Mouse (Mus musculus) heart, adult 2 months (tissue): ENCODE data around the gene Nr1i3. TPM values are rescaled to one million over a fixed set of nuclear protein-coding genes. Genes with fewer than 3 reads are reported as not detected.
A peak's percentile ranks its signal among the peaks of the same experiment; 100 is the strongest.

Experiments
- DNase-seq, 2 experiments: peaks; one replicate each; pipeline ENCODE4 v3.0.0; 2021
- H3K27ac ChIP-seq: fragments of 200-600 bp; 2 replicates; pipeline ENCODE4 v1.8.1; 2022
- H3K27me3 ChIP-seq: fragments of 200-500 bp; 2 replicates; pipeline ENCODE4 v1.6.1; 2012; ENCODE audit warnings: mild to moderate bottlenecking, low read length, inconsistent platforms, mixed read lengths; ENCODE audit not compliant: control insufficient read depth, insufficient read depth
- H3K36me3 ChIP-seq: fragments of 200-500 bp; 2 replicates; pipeline ENCODE4 v1.6.1; 2012; ENCODE audit warnings: low read length, inconsistent platforms; ENCODE audit not compliant: control insufficient read depth, insufficient read depth
- H3K4me1 ChIP-seq: fragments of 200-500 bp; 2 replicates; pipeline ENCODE4 v1.6.1; 2011; ENCODE audit warnings: low read length; ENCODE audit not compliant: control insufficient read depth, insufficient read depth
- H3K4me3 ChIP-seq: fragments of 200-600 bp; 2 replicates; pipeline ENCODE4 v1.8.1; 2022
- H3K79me2 ChIP-seq: fragments of 200-500 bp; replicated peaks from 2 replicates; pipeline ENCODE4 v1.6.1; 2012; ENCODE audit warnings: mild to moderate bottlenecking, inconsistent platforms, low read length, moderate library complexity, mixed read lengths; ENCODE audit not compliant: control insufficient read depth, insufficient read depth
- H3K9ac ChIP-seq: fragments of 200-500 bp; 2 replicates; pipeline ENCODE4 v1.6.1; 2012; ENCODE audit warnings: low read depth, mild to moderate bottlenecking, control low read depth, inconsistent platforms, low read length, mixed read lengths
- CTCF ChIP-seq: fragments of 200-600 bp; IDR thresholded peaks from 2 replicates; pipeline ENCODE4 v1.8.1; 2022; ENCODE audit warnings: antibody characterized with exemption, mild to moderate bottlenecking, moderate library complexity
- EP300 ChIP-seq: fragments of 200-500 bp; IDR thresholded peaks from 2 replicates; pipeline ENCODE4 v1.6.1; 2011; ENCODE audit warnings: low read depth, low read length, control low read depth; ENCODE audit not compliant: insufficient read depth
- POLR2A ChIP-seq: fragments of 200-500 bp; IDR thresholded peaks from 2 replicates; pipeline ENCODE4 v1.6.1; 2011; ENCODE audit warnings: mild to moderate bottlenecking, low read depth, low read length, control low read depth; ENCODE audit not compliant: insufficient read depth
- WGBS: fragments of 180-500 bp; shearing (Covaris S2); methylation state at CpG from one replicate; pipeline ENCODE4 v1.1.7; 2018; 5-methylcytosine and 5-hydroxymethylcytosine counted together
- intact Hi-C: fragments of 180-260 bp; cut with DNase I; formaldehyde crosslinking; loops from one replicate; pipeline ENCODE4 v1.15.1; 2025
- polyA plus RNA-seq: library from polyadenylated mRNA; depleted of rRNA; stranded (reverse); fragments of >200 nt; gene quantifications from 2 replicates; pipeline ENCODE4 v1.2.3, GENCODE M21; 2012
- total RNA-seq, 2 experiments: library from RNA; stranded (reverse); gene quantifications; 2 replicates each; pipeline ENCODE4 v1.2.3; 2021

Nr1i3 gene
- total and polyA plus RNA-seq, 3 experiments, result not detected

GRCm38 (mm10) chr1:171251594-171252324 lies 38.0 kb downstream of the Nr1i3 start:
- Histone ChIP-seq H3K79me2 (no peaks in the 10 kb centered on the region), H3K4me1 (peaks cover 9% of the 10 kb centered on the region), H3K27ac (peak overlapping the region; percentile 98), H3K9ac (no peak overlapping the region), H3K36me3 (no peaks in the 10 kb centered on the region), H3K27me3 (no peaks in the 10 kb centered on the region), H3K4me3 (peak overlapping the region; percentile 45)
- 32% methylated on average over 13 of the region's 13 CpGs for WGBS
- peak; percentile 61 to 71 for DNase-seq
- intact Hi-C loops, result no loop called here
- TF ChIP-seq CTCF, result no peak
- no peak for TF ChIP-seq EP300
- TF ChIP-seq POLR2A, result no peak

GRCm38 (mm10) chr1:171252415-171252814 lies 38.6 kb downstream of the Nr1i3 start:
- TF ChIP-seq CTCF (no peak), POLR2A (no peak)
- Histone ChIP-seq H3K4me3 (no peak overlapping the region), H3K36me3 (no peaks in the 10 kb centered on the region), H3K9ac (no peak overlapping the region), H3K79me2 (no peaks in the 10 kb centered on the region), H3K4me1 (peaks cover 10% of the 10 kb centered on the region), H3K27ac (peak overlapping the region; percentile 98), H3K27me3 (no peaks in the 10 kb centered on the region)
- intact Hi-C loops, result no loop called here
- no peak for DNase-seq
- WGBS, result 68% methylated on average over 17 of the region's 17 CpGs

DNA sequence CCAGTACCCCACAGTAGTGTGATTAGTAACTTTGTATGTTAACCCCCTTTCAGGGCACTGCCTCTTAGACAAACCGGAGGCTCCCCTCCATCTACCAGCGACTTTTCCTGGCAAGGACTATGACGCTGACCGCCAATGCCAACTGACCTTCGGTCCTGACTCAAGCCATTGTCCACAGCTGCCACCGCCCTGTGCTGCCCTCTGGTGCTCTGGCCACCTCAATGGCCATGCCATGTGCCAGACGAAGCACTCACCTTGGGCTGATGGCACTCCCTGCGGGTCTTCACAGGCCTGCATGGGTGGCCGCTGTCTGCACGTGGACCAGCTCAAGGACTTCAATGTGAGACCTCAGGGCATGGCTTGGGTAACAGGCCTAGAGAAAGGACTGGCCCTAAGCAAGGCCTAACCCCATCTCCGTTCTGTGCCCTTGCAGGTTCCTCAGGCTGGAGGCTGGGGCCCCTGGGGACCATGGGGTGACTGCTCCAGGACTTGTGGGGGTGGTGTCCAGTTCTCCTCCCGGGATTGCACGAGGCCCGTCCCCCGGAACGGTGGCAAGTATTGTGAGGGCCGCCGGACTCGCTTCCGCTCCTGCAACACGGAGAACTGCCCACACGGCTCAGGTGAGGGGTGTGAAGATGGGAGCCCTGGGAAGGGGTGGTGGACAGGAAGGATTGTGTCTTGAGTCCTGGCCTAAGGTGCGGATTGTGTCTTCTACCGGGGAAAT lies 42.5 kb downstream of the Nr1i3 start:
- H3K79me2 ChIP-seq, result no peaks in the 10 kb centered on the region
- WGBS, result 78% methylated on average over 24 of the region's 24 CpGs

DNA sequence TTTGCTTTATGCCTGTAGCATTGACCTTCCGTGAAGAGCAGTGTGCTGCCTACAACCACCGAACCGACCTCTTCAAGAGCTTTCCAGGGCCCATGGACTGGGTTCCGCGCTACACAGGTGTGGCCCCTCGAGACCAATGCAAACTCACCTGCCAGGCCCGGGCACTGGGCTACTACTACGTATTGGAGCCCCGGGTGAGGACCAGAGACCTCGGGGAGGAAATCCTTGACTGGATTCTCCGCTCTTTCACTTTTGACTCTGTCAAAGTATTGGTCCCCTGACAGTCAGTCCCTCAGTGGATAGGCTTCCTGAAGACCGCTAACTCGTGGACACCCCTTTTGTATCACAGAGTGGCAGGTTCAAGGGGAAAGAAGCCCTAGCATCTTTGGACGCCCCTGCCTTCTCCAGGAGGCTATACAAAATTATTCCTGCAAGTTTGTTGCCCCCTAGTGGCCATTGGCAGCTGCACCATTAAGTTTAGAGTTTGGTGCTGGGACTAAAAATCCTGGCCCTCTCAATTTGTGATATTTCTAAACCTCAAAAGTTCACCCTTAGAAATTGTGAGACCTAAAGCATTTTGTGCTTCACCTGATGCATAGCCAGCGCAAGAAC lies 43.3 kb downstream of the Nr1i3 start:
- Histone ChIP-seq H3K4me1 (peaks cover 1% of the 10 kb centered on the region), H3K79me2 (no peaks in the 10 kb centered on the region), H3K4me3 (no peak overlapping the region), H3K27me3 (no peaks in the 10 kb centered on the region), H3K9ac (no peak overlapping the region), H3K27ac (no peak overlapping the region), H3K36me3 (peaks cover under 1% of the 10 kb centered on the region; the same call in 1 of the 2 replicates)
- peak; percentile 61 to 66 for DNase-seq
- intact Hi-C loops, result loop anchor here (1.0 to 2.0 kb wide), 2 partner anchors 34 to 146 kb away; no protein-coding TSS in a partner anchor
- TF ChIP-seq POLR2A (no peak), CTCF (no peak; the same call in 1 of the 2 replicates), EP300 (no peak)
- 61% methylated on average over 15 of the region's 15 CpGs for WGBS

More for the DNA sequence above, 42.5 kb downstream of the Nr1i3 start:
- TF ChIP-seq POLR2A, result no peak
- no peak for TF ChIP-seq EP300
- TF ChIP-seq CTCF, result peak; percentile 40
- Histone ChIP-seq H3K9ac (no peak overlapping the region), H3K36me3 (no peaks in the 10 kb centered on the region), H3K4me1 (peaks cover 1% of the 10 kb centered on the region), H3K27me3 (no peaks in the 10 kb centered on the region), H3K4me3 (no peak overlapping the region), H3K27ac (no peak overlapping the region)
- intact Hi-C loops, result loop anchor here (2.0 kb wide), 1 partner anchor 145 kb away; no protein-coding TSS in a partner anchor
- no peak for DNase-seq

DNA sequence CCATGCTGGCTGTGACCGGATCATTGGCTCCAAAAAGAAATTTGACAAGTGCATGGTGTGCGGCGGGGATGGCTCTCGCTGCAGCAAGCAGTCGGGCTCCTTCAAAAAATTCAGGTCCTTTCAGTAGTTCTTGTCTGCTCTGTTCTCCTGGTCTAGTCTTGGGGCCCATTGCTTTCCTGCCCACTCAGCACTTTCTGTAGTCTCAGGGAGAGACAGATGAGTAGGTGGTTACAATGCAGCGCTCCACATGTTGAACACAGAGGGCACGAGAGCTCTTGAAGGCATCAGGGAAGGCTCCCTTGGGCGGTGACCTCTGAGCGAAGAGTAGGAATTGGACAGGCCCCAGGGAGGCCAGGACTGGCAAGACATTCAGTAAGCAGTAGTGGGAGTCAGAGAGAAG lies 44.0 kb downstream of the Nr1i3 start:
- H3K36me3 ChIP-seq, result peaks cover 4% of the 10 kb centered on the region; the same call in 1 of the 2 replicates
- H3K79me2 ChIP-seq, result no peaks in the 10 kb centered on the region
- no peak overlapping the region for H3K27ac ChIP-seq
- H3K27me3 ChIP-seq, result no peaks in the 10 kb centered on the region
- no peak overlapping the region for H3K9ac ChIP-seq
- no peak for DNase-seq
- intact Hi-C loops, result loop anchor here (1.0 to 2.0 kb wide), 2 partner anchors 34 to 147 kb away; no protein-coding TSS in a partner anchor
- H3K4me3 ChIP-seq, result no peak overlapping the region
- H3K4me1 ChIP-seq, result peaks cover 6% of the 10 kb centered on the region
- TF ChIP-seq EP300 (no peak), POLR2A (no peak), CTCF (no peak)
- WGBS, result 83% methylated on average over 9 of the region's 9 CpGs
